Mouse (Mus musculus) CD8-positive naive resting alpha-beta T cell, adult 57 days (primary cell): Measurements from ENCODE around the gene Olfr273. TPM values are rescaled to one million over a fixed set of nuclear protein-coding genes. Genes with fewer than 3 reads are reported as not detected.

Experiments used
- total RNA-seq: library from RNA; stranded (reverse); gene quantifications from one replicate; pipeline ENCODE4 v1.2.4, GENCODE M21; 2023

Gene Olfr273
- not detected for total RNA-seq

DNA sequence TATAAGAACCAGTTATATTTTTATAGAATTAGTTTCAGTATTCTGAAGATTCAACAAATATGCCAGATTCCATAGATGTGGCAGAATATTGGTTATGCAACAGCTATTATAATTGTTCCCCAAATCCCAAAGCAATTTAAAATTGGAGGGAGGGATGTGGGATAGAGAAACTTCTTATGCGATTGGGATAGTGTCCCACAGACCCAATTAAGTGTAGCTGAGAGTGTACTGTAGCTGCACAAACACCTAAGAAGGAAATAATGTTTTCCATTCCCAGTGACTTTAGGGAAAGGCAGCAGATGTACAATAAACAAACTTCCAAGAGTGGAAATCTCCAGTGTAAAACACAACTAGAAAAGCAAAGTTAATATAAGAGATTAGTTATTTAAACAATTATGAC is at the start of gene Olfr273:
Olfr273 (minus strand) TSS at position 101 of the 400 bp plus-strand sequence.

GRCm38 (mm10) chr4:52814304-52814703 is 44.7 kb downstream of the Olfr273 start, which contains the start of gene Olfr275:
TSS of gene Olfr275 (plus strand) at chr4:52814604.

Other genes with a start within 250 kb of the Olfr273 start
- not detected for gene Olfr275, start 44.6 kb downstream of the Olfr273 start, total RNA-seq
- not detected for gene Olfr272, start 59.9 kb upstream of the Olfr273 start, total RNA-seq
- gene Olfr270, start 105.3 kb upstream of the Olfr273 start, total RNA-seq = not detected
- not detected for gene Nipsnap3a, start 130.0 kb upstream of the Olfr273 start, total RNA-seq
- 35.5 TPM for gene Nipsnap3b, start 152.6 kb upstream of the Olfr273 start, total RNA-seq